Mouse (Mus musculus) heart, postnatal 0 days (tissue): ENCODE measurements around the gene Recql5.

Source experiments
- CTCF ChIP-seq: IDR thresholded peaks from 2 replicates; pipeline ENCODE4 v1.5.1; 2016; ENCODE audit warnings: antibody characterized with exemption, control low read depth, low read depth
- EP300 ChIP-seq: IDR thresholded peaks from 2 replicates; pipeline ENCODE4 v1.6.1; 2016; ENCODE audit warnings: antibody characterized with exemption, low read depth

GRCm38 (mm10) chr11:115906521-115906920 lies 26.8 kb downstream of the Recql5 start:
- TF ChIP-seq CTCF (no peak), EP300 (no peak)
